Comparison of ENCODE assay signal across 11 mouse cellular contexts in genomic region chr13:98070458-98070857, GRCm38 (mm10).
"Had no signal": no experiment of that assay in that cellular context is flagged by ENCODE, and none has a peak within 500 bp of the region (broad histone marks: within the 10 kb centered on the region; RNA-seq: fewer than 3 reads in every experiment).

No protein-coding gene starts in this region.

- ATAC-seq: liver, postnatal 0 days; lung, postnatal 0 days; midbrain, embryonic 16.5 days had no signal

- DNase-seq: liver, postnatal 0 days; lung, adult 2 months; lung, postnatal 14 days; lung, postnatal 4 days; midbrain, embryonic 14.5 days; right cerebral cortex, postnatal 14 days; thymus, adult 2 months; thymus, postnatal 25 days; thymus, postnatal 4 days had no signal
